In genomic region chr8:122383039-122383438, GRCm38 (mm10) we compare ENCODE assay signal across 50 mouse cellular contexts. TPM values are rescaled to one million over a fixed set of nuclear protein-coding genes. Genes with fewer than 3 reads are reported as not detected.
"Had no signal": no experiment of that assay in that cellular context is flagged by ENCODE, and none has a peak within 500 bp of the region (broad histone marks: within the 10 kb centered on the region; RNA-seq: fewer than 3 reads in every experiment).

No protein-coding gene starts in this region.

- H3K27me3 ChIP-seq: heart, embryonic 12.5 days; heart, embryonic 13.5 days; heart, embryonic 15.5 days; hindbrain, embryonic 13.5 days; hindbrain, embryonic 15.5 days; kidney, embryonic 15.5 days had no signal

- H3K9ac ChIP-seq: heart, embryonic 12.5 days; heart, embryonic 13.5 days; heart, embryonic 15.5 days; hindbrain, embryonic 13.5 days; hindbrain, embryonic 14.5 days; hindbrain, embryonic 15.5 days; kidney, embryonic 15.5 days had no signal

- ATAC-seq: hindbrain, postnatal 0 days; inflammation-experienced regulatory T-cells, adult 6 months; intestine, postnatal 0 days had no signal

- DNase-seq: heart, adult 18-20 months; heart, adult 2 months; heart, postnatal 10 days; heart, postnatal 14 days; heart, postnatal 36 days; heart, postnatal 4 days; kidney, adult 11 months; kidney, adult 18-20 months; kidney, adult 2 months; kidney, adult 8-10 months; kidney, adult 9 months; kidney, postnatal 10 days; kidney, postnatal 14 days; kidney, postnatal 25 days; kidney, postnatal 36 days; kidney, postnatal 4 days; layer of hippocampus, adult 9-11 months; layer of hippocampus, postnatal 36 days had no signal

- H3K4me3 ChIP-seq: heart, adult 2 months; heart, embryonic 10.5 days; heart, embryonic 12.5 days; heart, embryonic 13.5 days; heart, embryonic 15.5 days; hindbrain, embryonic 10.5 days; hindbrain, embryonic 13.5 days; hindbrain, embryonic 15.5 days; kidney, embryonic 15.5 days; layer of hippocampus, adult 2 months had no signal

- H3K9me3 ChIP-seq: heart, embryonic 10.5 days; heart, embryonic 12.5 days; heart, embryonic 13.5 days; heart, embryonic 15.5 days; hindbrain, embryonic 10.5 days; hindbrain, embryonic 13.5 days; hindbrain, embryonic 15.5 days; kidney, embryonic 15.5 days had no signal

- H3K4me2 ChIP-seq: heart, embryonic 11.5 days; heart, embryonic 12.5 days; heart, embryonic 13.5 days; heart, embryonic 15.5 days; hindbrain, embryonic 13.5 days; hindbrain, embryonic 14.5 days; hindbrain, embryonic 15.5 days; kidney, embryonic 15.5 days had no signal

- H3K27ac ChIP-seq: heart, adult 2 months; heart, embryonic 10.5 days; heart, embryonic 13.5 days; heart, embryonic 15.5 days; hindbrain, embryonic 10.5 days; hindbrain, embryonic 13.5 days; hindbrain, embryonic 14.5 days; hindbrain, embryonic 15.5 days; hindbrain, postnatal 0 days; kidney, embryonic 15.5 days; kidney, postnatal 0 days; layer of hippocampus, adult 2 months had no signal

RNA-seq across cellular contexts. Expression of gene Trhr2, which starts 22.5 kb away (rescaled TPM):
- total RNA-seq: heart, adult 18-20 months; heart, adult 2 months; heart, adult 8-10 months; heart, postnatal 10 days; heart, postnatal 14 days; heart, postnatal 25 days; heart, postnatal 36 days; heart, postnatal 4 days; hematopoietic stem cell, adult 5-6 weeks had no signal
- polyA plus RNA-seq: heart, adult 2 months; heart, embryonic 10.5 days; heart, embryonic 11.5 days; heart, embryonic 12.5 days; heart, embryonic 13.5 days; heart, embryonic 14.5 days; heart, embryonic 15.5 days; heart, embryonic 16.5 days; heart, postnatal 0 days; hindbrain, embryonic 10.5 days; hindbrain, embryonic 13.5 days; hindbrain, embryonic 14.5 days; inflammation-experienced regulatory T-cells, adult 6 months; intestine, embryonic 14.5 days; intestine, postnatal 0 days; kidney, embryonic 14.5 days; kidney, embryonic 15.5 days; kidney, embryonic 16.5 days; kidney, postnatal 0 days; large intestine, adult 2 months had no signal

RNA-seq across cellular contexts. Expression of gene Il17c, which starts 38.8 kb away (rescaled TPM):
- total RNA-seq: heart, adult 18-20 months; heart, adult 2 months; heart, adult 8-10 months; heart, postnatal 10 days; heart, postnatal 14 days; heart, postnatal 25 days; heart, postnatal 36 days; heart, postnatal 4 days; hematopoietic stem cell, adult 5-6 weeks; layer of hippocampus, adult 18-20 months; layer of hippocampus, adult 2 months; layer of hippocampus, adult 8-10 months; layer of hippocampus, postnatal 10 days; layer of hippocampus, postnatal 14 days; layer of hippocampus, postnatal 25 days; layer of hippocampus, postnatal 36 days; left cerebral cortex, adult 18-20 months had no signal
- polyA plus RNA-seq: heart, adult 2 months; heart, embryonic 10.5 days; heart, embryonic 11.5 days; heart, embryonic 12.5 days; heart, embryonic 13.5 days; heart, embryonic 14.5 days; heart, embryonic 15.5 days; heart, postnatal 0 days; hindbrain, embryonic 10.5 days; hindbrain, embryonic 11.5 days; hindbrain, embryonic 13.5 days; hindbrain, embryonic 14.5 days; hindbrain, embryonic 15.5 days; intestine, embryonic 14.5 days; intestine, postnatal 0 days; kidney, embryonic 14.5 days; kidney, embryonic 15.5 days; kidney, embryonic 16.5 days; kidney, postnatal 0 days had no signal
